Mouse (Mus musculus) skeletal muscle tissue, adult 2 months (tissue): ENCODE data around the gene Prr14.
"Not testable (repeated sequence)": the region's sequence is repeated elsewhere in the genome, so short reads cannot be mapped to it uniquely, and the experiment has no call there.

Experiments used
- DNase-seq: peaks from one replicate; pipeline ENCODE4 v3.0.0-alpha.2; 2012; ENCODE audit warnings: low read depth, low spot score

Gene Prr14

DNA sequence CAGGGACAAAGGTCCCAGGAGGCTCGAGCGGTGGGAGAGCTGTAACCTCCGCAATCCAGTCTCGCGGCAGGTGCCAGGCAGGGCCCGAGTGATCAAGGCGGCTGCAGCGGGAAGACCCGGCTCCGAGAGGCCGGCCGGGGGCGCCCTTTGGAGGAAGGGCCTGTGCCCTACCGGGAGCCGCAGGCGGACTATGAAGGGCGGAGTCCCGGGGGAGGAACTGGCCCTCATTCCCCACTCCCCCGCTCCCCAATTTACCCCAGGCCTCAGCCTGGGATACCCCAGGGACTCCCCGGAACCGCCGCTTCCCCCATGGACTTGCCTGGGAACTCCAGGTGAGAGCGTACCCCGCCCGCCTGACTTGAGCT, 12.2 kb downstream of the Prr14 start:
- no peak for DNase-seq

DNA sequence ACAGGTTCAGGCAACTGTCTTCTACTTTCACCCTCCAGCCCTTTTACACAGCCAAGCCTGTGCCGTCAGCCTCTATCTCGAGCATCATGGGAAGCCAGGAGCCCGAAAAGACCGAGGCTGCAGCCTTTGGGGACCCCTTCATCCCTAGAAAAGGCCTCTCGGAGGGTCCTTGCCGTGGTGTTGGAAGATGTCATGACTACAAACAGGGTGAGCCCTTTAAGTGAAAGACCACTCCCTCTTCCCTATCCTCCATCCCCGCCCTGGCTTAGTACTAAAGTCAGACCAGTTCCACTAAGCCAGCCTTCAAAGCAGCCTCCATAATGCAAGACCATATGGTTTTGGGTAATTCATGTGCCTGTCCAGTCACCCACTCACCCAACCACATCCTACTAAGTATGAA, 12.6 kb downstream of the Prr14 start:
- no peak for DNase-seq

DNA sequence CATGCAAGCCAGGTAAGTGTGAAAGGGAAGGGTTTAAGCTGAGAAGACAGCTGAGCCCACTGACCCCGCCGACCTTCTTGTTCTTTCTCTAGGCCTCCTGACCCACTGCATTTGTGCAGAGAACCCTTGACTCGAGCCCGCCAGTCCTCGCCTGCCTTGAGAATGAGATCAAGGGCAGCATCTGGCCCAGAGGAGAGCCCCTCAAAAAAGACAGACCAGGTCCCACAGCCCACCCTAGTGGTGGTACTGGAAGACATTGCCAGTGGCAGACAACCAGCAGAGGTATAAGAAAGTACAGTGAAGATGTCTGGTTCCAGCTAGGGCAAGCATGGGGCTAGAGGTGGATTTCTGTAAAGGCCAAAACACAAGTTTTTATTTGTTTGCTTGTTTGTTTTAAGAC, 14.3 kb downstream of the Prr14 start:
- no peak for DNase-seq

DNA sequence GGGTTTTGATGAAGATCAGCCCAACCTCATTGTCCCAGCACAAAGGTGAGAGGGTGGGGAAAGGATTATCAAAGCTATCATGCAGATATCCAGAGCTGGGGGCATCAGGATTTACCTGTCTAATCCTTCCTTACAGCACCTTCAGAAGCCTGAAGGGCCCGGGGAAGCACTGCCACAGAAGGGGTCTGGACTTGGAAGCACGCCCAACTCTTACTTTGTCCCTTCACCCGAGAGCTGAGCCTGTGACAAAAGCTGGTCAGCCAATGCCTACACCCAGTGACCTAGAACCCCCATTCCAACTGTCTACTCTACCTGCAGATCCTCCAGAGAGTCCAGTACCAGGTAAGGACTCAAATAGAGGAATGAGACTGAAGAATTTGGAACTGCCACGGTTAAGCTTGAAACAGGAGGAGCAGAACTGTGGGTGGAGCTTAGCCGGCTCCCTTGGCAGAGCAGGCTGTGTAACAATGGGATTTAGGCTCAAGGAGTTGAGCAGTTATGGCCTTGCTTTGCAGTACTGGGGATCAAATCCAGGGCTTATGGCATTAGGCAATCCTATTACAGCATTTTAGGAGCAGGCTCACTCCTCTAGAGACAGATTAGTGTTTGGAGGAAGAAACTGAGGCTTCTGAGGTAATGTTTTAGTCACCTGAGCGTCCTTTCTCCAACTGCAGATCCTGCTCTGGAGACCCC, 15.1 kb downstream of the Prr14 start:
- DNase-seq = no peak

DNA sequence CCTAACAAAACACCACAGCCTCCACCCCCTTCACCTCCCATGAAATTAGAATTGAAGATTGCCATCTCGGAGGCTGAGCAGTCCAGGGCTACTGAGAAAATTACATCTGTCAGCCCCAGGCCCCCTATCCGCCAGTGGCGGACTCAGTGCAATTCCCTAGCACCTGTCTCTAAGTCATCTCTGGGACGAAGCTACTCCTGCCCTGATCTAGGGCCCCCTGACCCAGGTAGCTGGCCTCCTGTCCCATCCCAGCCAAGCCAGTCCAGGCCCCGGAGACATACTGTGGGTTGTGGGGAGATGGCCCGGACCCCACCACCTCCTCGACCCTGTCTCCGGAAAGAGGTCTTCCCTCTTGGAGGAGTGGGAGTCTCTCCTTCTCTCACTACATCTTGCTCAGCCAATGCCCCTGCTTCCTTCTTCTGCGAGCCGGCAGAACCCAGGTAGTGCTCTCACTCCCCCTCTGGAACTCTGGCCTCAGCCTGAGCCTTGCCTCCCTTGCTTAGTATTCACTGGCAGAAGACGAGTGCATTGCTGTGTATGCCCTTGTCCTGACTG, 15.9 kb downstream of the Prr14 start:
- no peak for DNase-seq

DNA sequence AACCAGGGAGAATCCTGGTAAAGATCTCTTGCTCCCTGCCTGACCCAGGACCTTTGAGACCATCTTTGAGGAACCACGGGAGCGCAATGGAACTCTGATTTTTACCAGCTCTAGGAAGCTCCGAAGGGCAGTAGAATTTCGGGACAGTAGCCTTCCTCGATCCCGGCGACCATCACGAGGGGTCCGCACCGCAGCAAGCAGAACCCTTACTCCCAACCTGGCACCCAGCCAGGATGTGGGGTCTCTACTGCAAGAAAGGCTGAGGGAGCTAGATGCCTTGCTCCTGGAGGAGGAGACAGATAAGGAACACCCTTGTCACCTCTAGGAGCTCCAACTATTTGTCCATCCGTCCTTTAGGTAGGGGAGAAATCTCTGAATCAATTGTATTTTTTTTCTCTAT, 16.9 kb downstream of the Prr14 start:
- no peak for DNase-seq

DNA sequence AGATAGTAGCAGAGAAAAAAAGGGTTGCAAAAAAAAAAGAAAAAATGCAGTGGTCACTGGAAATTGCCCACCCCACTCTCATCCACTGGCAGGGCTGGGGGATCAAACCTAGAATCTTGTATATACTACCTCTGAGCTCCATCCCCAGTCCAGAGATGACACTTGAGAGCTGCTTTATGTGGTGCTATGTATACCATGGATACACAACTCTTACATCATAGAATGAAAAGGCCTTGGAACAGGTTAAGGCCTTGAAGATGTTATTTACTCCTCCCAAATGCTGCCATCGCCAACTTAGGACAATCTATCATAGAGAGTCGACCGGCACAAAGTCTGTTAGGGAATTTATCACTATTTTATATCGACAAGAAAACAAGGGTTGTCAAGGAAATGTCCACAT, 17.4 kb downstream of the Prr14 start:
- DNase-seq = no peak

DNA sequence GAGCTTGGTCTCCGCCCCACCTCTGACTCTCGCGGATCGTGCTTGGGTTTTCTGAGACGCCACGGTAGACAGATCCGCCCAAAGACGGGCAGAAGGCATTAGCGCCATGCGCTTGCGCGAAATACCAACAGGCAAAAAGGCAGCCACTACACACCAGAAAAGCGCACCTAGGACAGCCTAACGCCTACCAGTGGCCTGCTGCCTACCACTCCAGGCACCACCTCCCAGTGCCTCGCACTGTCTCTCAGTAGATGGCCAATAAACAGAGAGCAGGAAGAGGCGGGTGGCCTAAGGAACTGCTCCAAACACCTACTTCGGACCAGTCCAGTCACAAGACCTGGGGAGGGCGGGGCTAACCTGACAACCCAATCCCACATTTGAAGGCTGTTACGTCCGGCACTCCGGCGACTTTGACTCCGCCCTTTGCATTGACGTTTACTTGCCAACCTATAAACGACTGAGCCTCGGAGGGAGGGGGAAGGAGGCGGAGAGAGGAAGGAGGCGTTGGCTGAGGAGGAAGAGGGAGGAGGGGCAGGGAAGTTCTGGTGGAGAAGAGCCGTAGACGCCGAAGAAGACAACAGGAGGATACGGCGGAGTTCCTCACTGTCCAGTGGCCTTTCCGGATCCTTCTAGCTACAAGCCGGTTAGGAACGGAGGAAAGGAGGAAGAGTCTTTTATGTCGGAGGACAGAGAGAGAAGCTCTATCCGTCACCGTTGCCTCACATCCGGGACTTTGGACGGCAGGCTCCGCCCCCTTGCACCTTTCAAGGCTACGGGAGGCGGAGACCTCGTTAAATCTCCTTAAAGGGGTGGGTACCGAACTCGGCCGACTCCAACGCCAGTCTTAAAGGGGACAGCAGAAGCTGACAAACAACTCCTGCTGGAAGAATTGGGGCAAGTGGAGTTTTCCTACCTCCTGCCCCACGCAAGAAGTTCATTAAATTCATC, 18.6 kb downstream of the Prr14 start:
- DNase-seq = peak; percentile 100

DNA sequence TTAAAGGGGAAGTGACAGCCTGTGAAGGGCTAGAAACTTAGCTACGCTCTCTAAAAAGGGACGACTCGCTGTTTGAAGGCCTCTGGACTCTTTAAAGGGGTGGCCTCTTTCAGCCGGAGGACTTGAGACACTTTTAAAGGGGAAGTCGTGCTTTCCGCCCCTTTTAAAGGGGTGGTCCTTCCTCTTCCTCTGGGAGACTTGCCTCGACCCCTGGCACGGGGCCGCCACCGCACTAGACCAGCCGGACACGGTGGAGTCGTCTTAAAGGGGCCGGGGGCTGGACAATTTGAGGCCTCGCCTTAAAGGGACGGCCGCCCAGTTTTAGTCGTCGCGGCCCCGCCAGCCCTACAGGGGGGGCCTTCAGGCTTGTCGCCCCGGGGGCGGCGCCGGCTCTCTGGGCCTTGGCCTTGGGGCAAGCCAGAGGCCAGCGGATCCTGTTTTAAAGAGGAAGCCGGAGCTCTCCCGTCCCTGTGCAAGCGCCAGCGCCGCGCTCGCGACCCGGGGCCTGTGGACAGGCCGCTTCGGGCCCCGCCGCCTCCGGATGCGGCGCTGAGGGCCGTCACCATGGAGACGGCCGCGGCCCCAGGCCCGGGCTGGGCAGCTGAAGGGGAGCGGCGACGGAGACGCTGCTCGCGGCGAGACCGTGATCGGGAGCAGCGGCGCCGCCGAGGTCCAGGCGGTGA, 19.4 kb downstream of the Prr14 start, which contains the start of gene Fbrs:
Gene Fbrs (plus strand): TSS at position 565 of the 683 bp plus-strand sequence.
- peak; percentile 99 for DNase-seq

DNA sequence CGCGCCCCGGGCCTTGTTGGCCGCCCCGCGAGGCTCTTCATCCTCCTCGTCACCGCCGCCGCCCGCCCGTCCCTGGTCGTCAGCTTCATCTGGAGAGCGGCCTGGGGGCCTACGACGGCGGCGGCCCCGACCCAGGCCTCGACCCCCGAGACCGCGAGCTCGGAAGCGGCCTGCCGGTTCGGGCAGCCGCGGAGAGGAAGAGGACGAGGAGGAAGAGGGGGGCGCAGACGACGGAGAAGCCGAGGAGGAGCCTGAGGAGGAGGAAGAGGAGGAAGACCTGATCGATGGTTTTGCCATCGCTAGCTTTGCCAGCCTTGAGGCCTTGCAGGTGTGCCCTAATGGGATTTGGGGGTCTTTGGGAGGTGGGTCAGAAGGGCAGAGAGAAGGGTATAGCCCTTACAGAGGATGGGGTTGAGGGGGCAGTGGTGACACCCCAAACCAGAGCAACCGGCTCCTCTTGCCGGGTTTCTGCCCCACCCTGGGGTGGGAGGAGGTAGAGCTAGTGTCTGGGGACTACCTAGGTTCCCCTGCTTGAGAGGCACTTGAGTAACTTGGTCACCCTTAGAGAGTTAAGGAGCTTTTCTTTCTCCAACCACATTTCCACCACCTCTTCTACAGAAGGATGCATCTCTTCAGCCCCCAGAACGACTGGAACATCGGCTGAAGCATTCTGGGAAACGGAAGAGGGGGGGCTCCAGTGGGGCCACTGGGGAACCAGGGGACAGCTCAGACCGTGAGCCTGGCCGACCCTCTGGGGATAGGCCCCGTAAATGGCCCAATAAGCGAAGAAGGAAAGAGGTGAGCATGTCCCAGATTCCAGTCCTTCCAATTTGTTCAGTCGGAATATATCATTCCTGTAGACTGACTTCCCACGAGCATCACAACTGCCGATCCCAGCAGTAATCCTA, 20.2 kb downstream of the Prr14 start:
- no peak for DNase-seq

DNA sequence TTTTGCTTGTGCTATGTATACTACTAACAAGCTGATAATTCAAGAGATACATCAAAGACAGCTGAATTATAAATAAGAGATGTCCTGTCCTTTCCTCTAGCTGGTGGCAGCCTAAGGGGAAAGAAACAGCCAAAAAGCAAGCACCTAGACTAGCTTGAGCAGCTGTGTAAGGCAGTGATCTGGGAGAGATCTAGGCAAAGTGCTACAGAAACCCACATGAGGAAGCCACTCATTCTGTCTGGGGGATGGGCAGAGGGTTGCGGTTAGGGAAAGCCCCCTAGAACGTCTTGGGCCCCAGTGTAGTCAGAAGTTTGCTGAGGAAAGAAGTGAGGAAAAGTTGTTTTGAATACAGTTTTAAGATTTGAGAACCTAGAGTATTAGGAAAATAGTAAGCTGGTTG, 20.9 kb downstream of the Prr14 start:
- no peak for DNase-seq

DNA sequence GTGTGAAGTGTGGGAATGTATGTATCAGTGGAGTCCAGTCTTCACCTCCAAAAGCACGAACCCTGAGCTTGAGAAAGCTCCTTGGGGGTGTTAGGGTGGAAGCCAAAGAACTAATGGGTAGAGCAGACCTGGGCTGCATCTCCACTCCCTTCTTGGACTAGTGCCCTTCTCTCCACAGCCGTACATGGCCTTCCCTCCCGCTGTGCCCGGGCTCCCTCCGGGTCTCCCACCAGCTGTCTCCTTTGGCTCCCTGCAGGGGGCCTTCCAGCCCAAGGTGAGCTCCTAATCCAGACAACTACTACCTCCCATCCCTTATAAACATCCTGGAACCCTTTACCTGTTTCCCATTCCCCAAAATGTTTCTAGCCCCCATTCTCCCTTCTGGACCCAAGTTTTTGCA, 26.0 kb downstream of the Prr14 start:
- DNase-seq = no peak

DNA sequence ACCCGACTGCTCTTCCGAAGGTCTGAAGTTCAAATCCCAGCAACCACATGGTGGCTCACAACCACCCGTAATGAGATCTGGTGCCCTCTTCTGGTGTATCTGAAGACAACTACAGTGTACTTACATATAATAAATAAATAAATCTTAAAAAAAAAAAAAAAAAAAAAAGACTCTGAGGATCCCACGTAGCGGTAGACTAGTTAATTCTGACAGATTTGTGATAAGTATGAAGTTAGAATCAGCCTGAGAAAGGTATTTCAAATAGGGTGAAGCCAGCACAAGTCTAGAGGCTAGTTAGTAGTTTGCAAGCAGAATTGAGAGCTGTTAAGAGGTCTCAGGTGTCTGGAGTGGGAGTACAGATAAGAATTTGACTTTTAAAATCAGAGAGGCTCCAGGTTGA, 29.0 kb downstream of the Prr14 start:
- not testable (repeated sequence) for DNase-seq

DNA sequence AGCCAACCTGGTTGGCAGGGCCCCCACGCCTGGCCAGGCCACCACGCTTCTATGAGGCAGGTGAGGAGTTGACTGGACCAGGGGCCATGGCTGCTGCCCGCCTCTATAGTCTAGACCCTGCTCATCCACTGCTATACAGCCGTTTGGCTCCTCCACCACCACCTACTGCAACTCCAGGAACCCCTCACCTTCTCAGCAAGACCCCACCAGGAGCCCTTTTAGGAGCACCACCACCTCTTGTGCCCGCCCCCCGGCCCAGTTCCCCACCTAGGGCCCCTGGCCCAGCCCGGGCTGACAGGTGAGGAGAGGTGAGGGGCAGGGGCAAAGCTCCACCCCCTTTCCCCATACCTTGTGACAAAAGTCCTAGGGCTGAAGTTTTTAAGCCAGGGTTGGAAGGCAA, 30.6 kb downstream of the Prr14 start:
- DNase-seq = no peak

DNA sequence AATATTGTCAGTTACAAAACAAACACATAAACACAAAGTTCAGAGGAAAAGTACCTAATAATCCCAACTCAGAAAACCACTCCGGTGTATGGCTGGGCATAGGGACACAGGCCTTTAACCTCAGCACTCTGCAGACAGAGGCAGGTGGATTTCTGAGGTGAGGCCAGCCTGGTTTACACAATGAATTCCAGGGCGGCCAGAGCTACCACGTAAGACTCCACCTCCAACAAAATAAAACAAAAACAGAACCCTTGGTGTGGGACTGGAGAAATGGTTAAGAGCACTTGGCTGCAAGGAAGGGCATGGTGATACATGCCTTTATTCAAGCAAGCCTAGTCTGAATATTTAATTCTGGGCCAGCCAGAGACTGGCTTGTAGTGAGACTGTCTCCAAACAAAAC, 32.4 kb downstream of the Prr14 start:
- no peak for DNase-seq

DNA sequence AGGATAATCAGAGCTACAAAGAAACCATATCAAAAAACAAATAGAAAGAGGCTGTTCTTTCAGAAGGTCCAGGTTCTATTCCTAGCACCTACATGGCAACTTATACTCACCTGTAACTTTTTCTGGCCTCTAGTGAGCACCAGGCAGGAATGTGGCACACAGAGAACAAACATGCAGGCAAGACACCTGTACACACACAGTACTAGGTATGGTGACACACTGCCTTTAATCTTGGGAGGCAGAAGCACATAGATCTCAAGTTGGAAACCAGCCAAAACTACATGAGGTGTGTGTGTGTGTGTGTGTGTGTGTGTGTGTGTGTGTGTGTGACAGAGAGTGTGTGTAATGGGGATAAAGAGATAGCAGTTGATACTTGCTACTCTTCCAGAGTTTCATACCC, 35.2 kb downstream of the Prr14 start:
- DNase-seq = no peak

DNA sequence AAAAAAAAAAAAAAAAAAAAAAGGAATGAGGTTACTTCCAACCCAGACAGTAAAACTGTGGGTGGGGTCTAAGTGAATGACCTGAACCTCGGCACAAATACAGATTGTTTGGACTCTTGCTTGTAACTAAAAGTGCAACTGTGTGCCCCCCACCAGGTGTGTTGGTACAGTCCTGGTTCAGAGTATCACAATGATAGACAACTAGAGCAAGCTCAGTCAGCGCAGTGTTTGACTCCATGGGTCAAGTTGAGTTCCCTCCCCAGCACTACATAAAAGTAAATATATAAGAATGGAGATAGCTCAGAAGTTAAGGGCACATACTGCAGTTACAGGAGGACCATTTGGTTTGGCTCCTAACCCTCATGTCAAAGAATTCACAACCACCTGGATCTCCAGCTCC, 38.0 kb downstream of the Prr14 start:
- no peak for DNase-seq

DNA sequence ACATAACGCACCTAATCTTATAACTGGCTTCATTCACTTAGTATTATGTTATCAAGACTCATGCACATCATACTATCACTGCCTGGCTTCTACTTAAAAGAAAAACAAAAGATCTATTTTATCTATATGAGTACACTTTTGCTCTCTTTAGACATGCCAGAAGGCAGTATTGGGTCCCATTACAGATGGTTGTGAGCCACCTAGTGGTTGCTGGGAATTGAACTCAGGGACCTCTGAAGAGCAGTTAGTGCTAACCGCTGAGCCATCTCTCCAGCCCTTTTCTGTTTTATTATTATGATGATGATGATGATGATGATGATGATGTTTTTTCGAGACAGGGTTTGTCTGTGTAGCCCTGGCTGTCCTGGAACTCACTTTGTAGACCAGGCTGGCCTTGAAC, 39.0 kb downstream of the Prr14 start:
- DNase-seq = no peak

DNA sequence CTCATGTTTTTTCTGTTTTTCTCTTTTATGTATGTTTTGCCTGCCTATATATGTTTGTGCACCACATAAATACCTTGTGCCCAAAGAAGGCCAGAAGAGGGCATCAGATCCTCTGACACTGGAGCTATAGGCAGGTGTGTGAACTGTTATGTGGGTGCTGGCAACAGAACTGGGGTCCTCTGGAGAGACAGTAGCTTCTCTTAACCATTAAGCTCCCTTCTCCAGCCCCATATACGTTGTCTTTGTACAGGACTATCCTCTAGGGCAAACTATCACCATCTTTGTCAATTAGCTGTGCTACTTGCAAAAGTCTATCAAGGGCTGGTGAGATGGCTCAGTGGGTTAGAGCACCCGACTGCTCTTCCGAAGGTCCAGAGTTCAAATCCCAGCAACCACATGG, 48.9 kb downstream of the Prr14 start:
- DNase-seq = no peak

DNA sequence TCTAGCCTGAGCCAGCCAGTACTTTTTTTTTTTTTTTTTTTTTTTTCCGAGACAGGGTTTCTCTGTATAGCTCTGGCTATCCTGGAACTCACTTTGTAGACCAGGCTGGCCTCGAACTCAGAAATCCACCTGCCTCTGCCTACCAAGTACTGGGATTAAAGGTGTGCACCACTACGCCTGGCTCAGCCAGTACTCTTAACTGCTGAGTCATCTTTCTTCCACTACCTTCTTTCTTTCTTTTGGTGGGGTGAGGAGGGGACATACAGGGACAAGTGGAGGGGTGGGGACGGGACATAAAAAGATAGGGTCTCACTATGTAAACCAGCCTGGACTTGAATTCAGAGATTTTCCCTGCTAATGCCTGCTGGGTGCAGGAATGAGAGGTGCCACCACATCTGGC, 50.4 kb downstream of the Prr14 start:
- DNase-seq = not testable (repeated sequence)

DNA sequence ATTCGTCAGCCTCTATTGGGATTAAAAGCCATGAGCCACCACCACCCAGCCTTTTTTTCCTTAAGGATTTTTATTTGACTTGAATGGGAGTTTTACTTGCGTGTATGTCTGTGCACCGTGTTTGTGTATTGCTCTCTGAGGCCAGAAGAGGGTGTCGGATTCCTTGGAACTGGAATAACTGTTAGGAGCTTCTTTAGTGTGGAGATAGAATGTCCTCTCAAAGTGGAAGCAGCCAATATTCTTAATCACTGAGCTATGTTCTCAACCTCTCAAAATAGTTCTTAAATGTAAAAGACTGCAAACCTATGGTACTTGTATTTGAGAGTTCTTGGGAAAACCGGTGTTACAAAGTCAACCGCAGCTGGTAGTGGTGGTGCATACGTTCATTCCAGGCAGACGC, 51.8 kb downstream of the Prr14 start:
- peak; percentile 51 for DNase-seq
